8 mouse cellular contexts compared by ENCODE assay signal in genomic region chr5:23676156-23677071, GRCm38 (mm10). TPM values are rescaled to one million over a fixed set of nuclear protein-coding genes. Genes with fewer than 3 reads are reported as not detected.
DNase-seq lines count a peak whose midpoint lies in the region; ATAC-seq lines count a peak whose summit lies in the region.

No protein-coding gene starts in this region.

- H3K9me3 ChIP-seq in liver, embryonic 13.5 days (replicated peaks) = no peaks in the 10 kb centered on the region
- H3K9me3 ChIP-seq in neural tube, embryonic 15.5 days (replicated peaks) = no peaks in the 10 kb centered on the region

- peak overlapping the region; percentile 93 for H3K4me2 ChIP-seq in liver, embryonic 13.5 days
- peak overlapping the region; percentile 86 for H3K4me2 ChIP-seq in neural tube, embryonic 15.5 days

- ATAC-seq in liver, embryonic 13.5 days (ENCODE audit: low read depth) = no peak
- peak; percentile 72 for ATAC-seq in neural tube, embryonic 15.5 days (ENCODE audit: low FRiP score)
- no peak; the same call in 1 of the 2 replicates for ATAC-seq in megakaryocyte-erythroid progenitor cell, adult 5-6 weeks (replicated peaks; ENCODE audit: low FRiP score, low TSS enrichment, poor library complexity, severe bottlenecking)

- peak overlapping the region; percentile 74 for H3K4me3 ChIP-seq in liver, embryonic 13.5 days (replicated peaks)
- peak overlapping the region; percentile 94 for H3K4me3 ChIP-seq in neural tube, embryonic 15.5 days (replicated peaks)

- DNase-seq in right cerebral cortex, adult 18-20 months = peak; percentile 40
- DNase-seq in right cerebral cortex, postnatal 4 days = no peak
- peak; percentile 42 for DNase-seq in cerebellum, adult 11 months
- DNase-seq in frontal cortex, postnatal 14 days (ENCODE audit: low spot score in 2 of 2) = peak; percentile 20 to 35
- DNase-seq in kidney, adult 9 months = peak; percentile 15
- peak; percentile 2 for DNase-seq in liver, embryonic 13.5 days

- H3K9ac ChIP-seq in liver, embryonic 13.5 days = peak overlapping the region; percentile 69
- peak overlapping the region; percentile 86 for H3K9ac ChIP-seq in neural tube, embryonic 15.5 days (replicated peaks)

- H3K4me1 ChIP-seq in liver, embryonic 13.5 days (replicated peaks) = peaks cover 11% of the 10 kb centered on the region; the same call in 1 of the 2 replicates
- H3K4me1 ChIP-seq in neural tube, embryonic 15.5 days = peaks cover 18% of the 10 kb centered on the region

- H3K27ac ChIP-seq in liver, embryonic 13.5 days = no peak overlapping the region
- H3K27ac ChIP-seq in neural tube, embryonic 15.5 days (replicated peaks) = peak overlapping the region; percentile 89

- 9% methylated on average over 36 of the region's 41 CpGs for WGBS in liver, embryonic 13.5 days (ENCODE audit: insufficient replicate concordance)
- WGBS in neural tube, embryonic 15.5 days = 10% methylated on average over 33 of the region's 41 CpGs

- H3K27me3 ChIP-seq in liver, embryonic 13.5 days = peaks cover 45% of the 10 kb centered on the region
- H3K27me3 ChIP-seq in neural tube, embryonic 15.5 days (replicated peaks) = no peaks in the 10 kb centered on the region

- H3K36me3 ChIP-seq in liver, embryonic 13.5 days = no peaks in the 10 kb centered on the region
- no peaks in the 10 kb centered on the region for H3K36me3 ChIP-seq in neural tube, embryonic 15.5 days

RNA-seq across cellular contexts. Expression of gene Srpk2, which starts 8.0 kb away (rescaled TPM):
- 7.8 and 7.9 TPM in 2 replicates for polyA plus RNA-seq in liver, embryonic 13.5 days (2015; fragmentation: Nextera tagmentation; extraction: Ambion mirVana)
- 94.5 and 101 TPM in 2 replicates for polyA plus RNA-seq in neural tube, embryonic 15.5 days (2015; fragmentation: Nextera tagmentation; extraction: Ambion mirVana)
- total RNA-seq in megakaryocyte-erythroid progenitor cell, adult 5-6 weeks (2014; fragmentation: Nextera tagmentation) = 14.0 and 18.2 TPM in 2 replicates
- 15.2 and 20.5 TPM in 2 replicates for total RNA-seq in megakaryocyte-erythroid progenitor cell, adult 5-6 weeks (2017)

Comparison
In these comparisons a context has a peak if more than half of its experiments do, and no peak if none do; other contexts are left out.
1. RNA of gene Srpk2, which starts 8.0 kb away (polyA plus RNA-seq): 94.5 to 101 TPM in neural tube, embryonic 15.5 days; 7.8 to 7.9 TPM in liver, embryonic 13.5 days; every median in the first group is over 10 times any median in the second.